Mouse (Mus musculus): Measurements from ENCODE around the gene Pom121l2. TPM values are rescaled to one million over a fixed set of nuclear protein-coding genes. Genes with fewer than 3 reads are reported as not detected.
A peak's percentile ranks its signal among the peaks of the same experiment; 100 is the strongest.

Gene Pom121l2
- total RNA-seq (2022): not detected

DNA sequence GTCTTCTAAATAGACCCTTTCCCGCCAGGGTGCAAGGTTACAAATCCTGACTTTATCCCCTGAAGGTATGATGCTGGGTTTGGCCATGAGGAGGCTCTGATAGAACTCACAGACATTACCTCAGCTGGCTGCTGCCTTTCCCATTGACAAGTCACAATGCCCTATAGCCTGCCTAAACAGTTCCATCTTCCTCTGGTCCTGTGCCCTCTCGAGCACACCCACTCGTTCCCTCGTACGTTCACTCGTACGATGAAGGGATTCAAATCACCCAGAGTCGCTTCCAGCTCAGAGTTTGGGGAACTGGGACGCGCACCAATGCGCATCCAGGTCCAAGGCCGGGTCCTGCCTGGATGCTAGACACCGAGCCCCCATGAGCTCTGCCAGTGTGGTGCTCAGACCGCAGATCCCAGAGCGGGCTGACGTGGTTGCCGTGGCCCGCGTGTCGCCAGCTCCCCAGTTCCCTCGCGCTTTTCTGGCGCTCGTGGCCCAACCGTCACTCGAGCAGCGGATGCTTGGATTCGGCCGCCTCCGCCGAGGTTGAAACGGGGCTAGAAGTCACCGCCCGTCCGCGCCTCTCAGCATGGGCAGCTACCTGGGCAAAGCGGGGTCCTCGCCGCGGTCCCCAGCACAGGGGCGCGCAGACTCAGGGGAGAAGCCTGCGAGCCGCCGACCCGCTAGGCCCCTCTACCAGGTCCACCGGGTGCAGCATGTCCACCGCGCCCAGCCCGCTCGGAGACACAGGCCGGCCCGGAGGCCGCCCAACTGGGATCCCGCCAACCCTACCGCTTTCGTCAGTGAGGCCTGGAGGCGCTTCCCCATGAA, at the start of gene Pom121l2:
Gene Pom121l2 (plus strand): TSS at position 214 of the 822 bp plus-strand sequence.
- DNase-seq: no peak

DNA sequence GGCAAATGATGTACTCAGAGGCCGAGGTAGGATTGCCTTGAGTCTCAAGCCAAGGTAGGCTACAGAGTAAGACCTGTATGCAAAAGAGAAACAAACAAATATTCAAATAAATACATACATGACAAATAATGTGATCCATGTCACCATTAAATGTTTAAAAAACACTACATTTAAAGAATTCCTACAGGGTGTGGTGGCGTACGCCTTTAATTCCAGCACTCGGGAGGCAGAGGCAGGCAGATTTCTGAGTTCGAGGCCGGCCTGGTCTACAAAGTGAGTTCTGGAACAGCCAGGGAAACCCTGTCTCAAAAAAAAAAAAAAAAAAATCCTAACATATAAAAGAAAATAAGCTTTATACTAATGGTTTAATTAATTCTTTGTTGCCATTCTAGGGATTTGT, 49.3 kb upstream of the Pom121l2 start:
- DNase-seq: no peak

DNA sequence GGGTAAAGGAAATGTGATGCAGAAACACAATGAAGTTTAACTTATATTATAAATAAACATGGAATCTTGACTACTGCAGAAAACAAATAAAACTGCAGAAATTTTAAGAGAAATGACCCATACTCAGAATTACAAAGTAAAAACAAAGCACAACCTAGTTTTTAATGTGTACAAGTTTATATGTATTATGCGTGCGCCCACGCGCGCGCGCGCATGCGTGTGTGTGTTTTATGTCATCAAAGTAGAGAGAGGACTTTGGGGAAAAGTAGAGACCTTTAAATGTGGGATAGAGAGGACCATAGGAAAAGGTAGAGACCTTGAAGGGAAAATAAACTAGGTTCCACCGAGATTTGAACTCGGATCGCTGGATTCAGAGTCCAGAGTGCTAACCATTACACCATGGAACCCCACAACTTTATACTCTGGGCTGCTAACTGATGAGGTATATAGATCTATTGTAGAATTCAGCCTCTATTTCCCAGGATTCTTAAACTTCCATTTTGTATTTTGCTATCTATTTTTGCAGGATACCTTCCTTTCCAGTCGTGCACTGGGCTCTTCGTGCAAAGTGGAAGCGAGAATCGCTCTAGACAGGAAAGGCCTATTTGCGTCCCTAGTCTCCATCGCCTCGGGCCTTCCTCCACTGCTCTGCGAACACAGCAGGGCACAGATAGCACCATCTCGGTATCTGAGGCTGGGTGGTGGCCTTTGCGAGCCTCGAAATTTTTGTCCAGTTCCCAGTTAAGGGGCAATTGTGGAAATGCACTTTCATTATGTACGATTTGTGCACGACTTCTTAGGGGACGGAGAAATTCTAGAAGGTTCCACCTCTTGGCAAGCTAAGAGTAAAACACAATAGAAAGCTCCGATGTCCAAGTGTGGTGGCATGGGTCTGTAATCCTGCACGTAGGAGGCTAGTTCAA, 47.1 kb upstream of the Pom121l2 start:
- DNase-seq: no peak

GRCm38 (mm10) chr13:21934982-21935791, 45.8 kb upstream of the Pom121l2 start:
- peak; percentile 42 for DNase-seq

GRCm38 (mm10) chr13:21935833-21936232, 45.2 kb upstream of the Pom121l2 start:
- no peak for DNase-seq

GRCm38 (mm10) chr13:21936968-21937367, 44.0 kb upstream of the Pom121l2 start:
- no peak for DNase-seq

GRCm38 (mm10) chr13:21940213-21940612, 40.8 kb upstream of the Pom121l2 start:
- peak; percentile 91 for DNase-seq

DNA sequence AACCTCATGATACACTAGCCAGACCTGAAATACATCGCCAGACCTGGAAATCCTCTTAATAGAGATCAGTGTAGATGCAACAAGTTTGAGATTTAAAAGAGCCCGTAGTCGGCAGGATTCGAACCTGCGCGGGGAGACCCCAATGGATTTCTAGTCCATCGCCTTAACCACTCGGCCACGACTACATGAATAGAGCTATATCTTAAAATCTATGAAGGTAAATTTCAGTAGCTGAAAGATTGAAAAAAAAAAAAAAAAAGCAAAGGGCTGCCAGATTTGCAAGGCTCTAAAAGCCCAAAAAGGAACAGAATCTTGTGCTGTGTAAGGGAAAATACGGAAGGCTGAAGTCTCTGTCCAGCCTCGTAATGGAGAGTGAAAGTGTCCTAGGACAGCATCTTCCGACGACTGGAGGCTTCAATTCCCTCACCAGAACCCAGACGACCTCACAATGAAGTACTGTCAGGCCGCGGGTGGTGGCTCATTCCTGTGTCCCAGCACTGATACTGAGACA, 40.1 kb upstream of the Pom121l2 start:
- peak; percentile 87 for DNase-seq

DNA sequence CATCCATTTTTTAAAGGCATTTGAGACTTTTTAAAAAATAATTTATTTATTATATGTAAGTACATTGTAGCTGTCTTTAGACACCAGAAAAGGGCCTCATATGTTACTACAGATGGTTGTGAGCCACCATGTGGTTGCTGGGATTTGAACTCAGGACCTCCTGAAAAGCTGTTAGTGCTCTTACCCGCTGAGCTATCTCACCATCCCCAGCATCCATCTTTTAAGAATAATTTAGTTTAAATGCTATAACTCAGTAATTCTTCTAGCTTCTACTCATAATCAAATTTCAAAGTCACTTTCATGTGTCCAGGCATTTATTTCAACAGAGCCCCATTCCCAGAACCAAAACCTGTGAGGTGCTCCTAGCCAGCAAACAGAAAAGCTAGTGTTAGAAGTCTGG, 37.4 kb upstream of the Pom121l2 start:
- no peak for DNase-seq

GRCm38 (mm10) chr13:21944592-21944925, 36.4 kb upstream of the Pom121l2 start:
- DNase-seq: no peak

GRCm38 (mm10) chr13:21944926-21945740, 35.9 kb upstream of the Pom121l2 start, which contains the start of gene Zfp184:
Gene Zfp184, plus strand, starts transcription at chr13:21945094.
- DNase-seq: peak; percentile 89

DNA sequence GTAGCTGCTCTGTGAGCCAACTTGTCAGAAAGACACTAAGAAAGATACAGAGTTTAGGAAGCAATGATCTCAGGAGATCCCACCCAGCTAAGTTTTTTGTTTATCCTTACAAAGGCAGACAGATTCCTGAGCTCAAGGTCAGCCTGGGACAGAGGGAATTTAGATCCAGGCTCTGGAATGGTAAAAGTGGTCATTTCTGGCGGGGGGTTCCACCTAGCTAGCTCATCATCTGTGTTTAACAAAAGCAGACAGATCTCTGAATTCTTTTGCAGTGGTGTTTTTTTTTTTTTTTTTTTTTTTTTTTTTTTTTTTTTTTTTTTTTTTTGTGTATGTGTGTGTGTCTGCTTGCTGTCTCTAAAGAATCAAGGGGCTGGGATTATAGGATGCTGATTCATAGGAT, 11.7 kb upstream of the Pom121l2 start:
- DNase-seq: no peak

DNA sequence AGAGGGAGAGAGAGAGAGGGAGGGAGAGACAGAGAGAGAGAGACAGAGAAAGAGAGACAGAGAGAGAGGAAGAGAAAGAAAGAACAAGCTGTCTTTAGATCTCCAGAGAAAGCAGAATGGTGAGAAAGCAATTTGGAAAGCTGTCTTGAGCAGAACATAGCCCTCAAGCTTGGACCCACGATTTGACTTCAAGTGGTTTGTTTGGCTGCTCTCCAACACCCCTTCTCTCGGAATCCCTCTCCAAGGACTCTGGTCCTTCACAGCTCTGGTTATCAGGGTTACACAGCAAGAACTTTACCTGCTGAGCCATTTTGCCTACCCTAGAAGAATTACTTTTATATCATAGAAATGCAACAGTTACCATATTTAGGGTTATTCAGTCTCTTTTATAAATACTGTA, 11.2 kb upstream of the Pom121l2 start:
- DNase-seq: no peak

- no peak for DNase-seq
These were observed 9.4 kb upstream of the Pom121l2 start for GRCm38 (mm10) chr13:21971641-21972040.

DNA sequence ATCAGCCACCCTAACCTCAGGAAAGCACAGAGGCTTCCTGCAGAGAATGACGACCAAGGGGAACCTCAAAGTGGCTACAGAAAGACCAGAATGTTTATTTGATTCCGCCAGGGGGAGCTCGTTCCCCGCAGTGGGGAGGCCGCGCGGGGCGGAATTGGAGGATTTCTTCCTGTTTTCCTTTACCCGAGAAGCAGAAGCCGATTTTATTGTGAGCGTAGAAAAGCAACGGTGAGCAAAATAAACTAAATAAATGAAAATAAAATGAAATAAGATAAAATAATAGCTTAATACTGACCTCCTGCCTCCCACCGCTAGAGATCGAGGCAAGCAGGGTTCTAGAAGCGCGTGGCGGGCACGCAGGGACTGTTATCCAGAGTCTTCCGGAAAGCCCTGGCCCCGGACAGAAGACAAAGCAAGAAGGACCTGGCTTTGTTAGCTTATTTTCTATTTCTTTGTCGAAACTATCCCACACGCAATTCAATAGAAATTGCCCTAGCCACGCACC, 6.7 kb upstream of the Pom121l2 start:
- DNase-seq: peak; percentile 86

GRCm38 (mm10) chr13:21974726-21975473, 6.1 kb upstream of the Pom121l2 start:
- DNase-seq: peak; percentile 52

DNA sequence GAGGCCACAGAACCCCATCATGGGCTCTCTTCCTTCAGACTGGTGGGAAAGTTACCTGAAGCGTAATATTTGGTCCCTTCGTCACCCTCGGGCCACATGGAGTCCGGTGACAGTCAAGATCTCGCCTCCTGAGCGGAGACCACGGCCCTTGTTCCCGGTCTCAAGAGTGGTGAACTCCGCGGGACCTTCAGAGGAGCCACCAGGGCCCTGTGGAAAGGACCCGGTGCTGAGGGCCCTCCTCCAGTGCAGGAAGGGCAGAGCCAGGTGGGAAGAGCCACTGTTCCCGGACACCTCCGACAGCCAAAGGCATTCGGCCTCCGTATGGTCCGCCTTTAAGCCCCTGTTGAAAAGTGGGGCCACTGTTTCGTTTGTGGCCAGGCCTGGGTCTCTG, 804 bp downstream of the Pom121l2 start:
- no peak for DNase-seq

DNA sequence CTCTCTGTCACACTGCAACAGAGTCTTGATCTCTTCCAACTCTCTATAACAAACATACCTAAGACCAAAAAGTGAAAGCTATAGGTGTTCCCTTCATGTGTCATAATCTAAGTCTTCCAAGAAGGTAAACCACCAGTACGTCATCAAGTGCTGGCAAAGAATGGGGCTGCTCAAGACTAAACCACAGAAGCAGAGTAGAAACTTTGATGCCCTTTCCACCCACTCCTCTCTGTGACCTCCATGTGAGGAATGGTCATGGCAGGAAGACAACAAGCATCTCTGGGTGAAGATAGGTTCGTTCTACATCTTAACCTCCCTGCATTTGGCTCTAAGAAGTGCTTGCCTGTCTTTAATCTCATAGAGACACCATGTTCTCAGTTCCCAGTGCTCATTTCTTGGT, 3.5 kb downstream of the Pom121l2 start:
- DNase-seq: no peak

- no peak for DNase-seq
These were observed 11.6 kb downstream of the Pom121l2 start for GRCm38 (mm10) chr13:21992550-21992949.

DNA sequence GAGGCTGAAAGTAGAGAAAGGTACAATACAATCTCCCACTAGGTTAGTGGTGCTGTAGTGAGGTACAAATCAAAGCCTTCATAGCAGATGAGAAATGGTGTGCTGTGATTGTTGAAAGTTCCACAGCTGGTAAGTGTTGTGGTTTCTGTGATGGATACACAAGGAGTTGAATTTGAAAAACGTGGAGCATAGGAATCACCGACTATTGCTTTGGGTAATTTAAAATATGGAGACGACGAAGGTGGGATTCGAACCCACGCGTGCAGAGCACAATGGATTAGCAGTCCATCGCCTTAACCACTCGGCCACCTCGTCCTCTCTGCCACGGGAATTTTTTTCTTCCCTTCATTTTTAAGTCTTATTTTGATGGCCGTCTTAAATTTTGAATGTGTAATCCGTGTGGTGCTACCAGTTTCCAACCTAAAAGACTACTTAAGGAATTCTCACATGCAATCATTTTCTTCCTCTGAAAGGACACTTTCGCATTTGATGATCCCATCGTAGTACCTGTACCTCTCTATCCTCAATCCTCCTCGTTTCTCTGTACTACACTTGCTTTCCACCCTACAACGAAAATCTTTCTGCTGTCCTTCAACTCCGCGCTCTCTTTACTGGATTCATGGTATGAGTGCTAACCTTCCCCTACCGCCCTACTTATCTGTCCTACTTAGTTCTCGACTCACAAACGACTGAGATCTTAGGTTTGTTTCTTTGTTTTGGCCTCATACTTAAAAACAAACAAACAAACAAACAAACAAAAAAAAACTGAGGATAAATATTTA, 13.2 kb downstream of the Pom121l2 start:
- DNase-seq: no peak

All from adrenal gland, adult 8-10 months (tissue).